Mouse (Mus musculus) forebrain, embryonic 12.5 days (tissue): ENCODE data around the gene Mob3a. TPM values are rescaled to one million over a fixed set of nuclear protein-coding genes. Genes with fewer than 3 reads are reported as not detected.

Experiments
- ATAC-seq: fragments of 200-750 bp; cut with Nextera tagmentation; 2 replicates; pipeline ENCODE4 v1.8.0; 2017; ENCODE audit warnings: moderate TSS enrichment; ENCODE audit not compliant: low FRiP score
- H3K27ac ChIP-seq: fragments of 300-500 bp; sonication (generic); 2 replicates; pipeline ENCODE4 v1.5.1; 2016; ENCODE audit warnings: mild to moderate bottlenecking
- H3K27me3 ChIP-seq: fragments of 300-500 bp; sonication (generic); 2 replicates; pipeline ENCODE4 v1.6.1; 2016; ENCODE audit warnings: mild to moderate bottlenecking
- H3K36me3 ChIP-seq: fragments of 300-500 bp; sonication (generic); replicated peaks from 2 replicates; pipeline ENCODE4 v1.6.1; 2016; ENCODE audit warnings: mild to moderate bottlenecking
- H3K4me1 ChIP-seq: fragments of 300-500 bp; sonication (generic); 2 replicates; pipeline ENCODE4 v1.6.1; 2016
- H3K4me2 ChIP-seq: fragments of 300-500 bp; sonication (generic); 2 replicates; pipeline ENCODE4 v1.6.1; 2016; ENCODE audit warnings: mild to moderate bottlenecking, moderate library complexity
- H3K4me3 ChIP-seq: fragments of 300-500 bp; sonication (generic); replicated peaks from 2 replicates; pipeline ENCODE4 v1.5.1; 2016; ENCODE audit warnings: mild to moderate bottlenecking
- H3K9ac ChIP-seq: fragments of 300-500 bp; sonication (generic); 2 replicates; pipeline ENCODE4 v1.6.1; 2016; ENCODE audit warnings: mild to moderate bottlenecking
- H3K9me3 ChIP-seq: fragments of 300-500 bp; sonication (generic); 2 replicates; pipeline ENCODE4 v1.6.1; 2016
- WGBS: fragments of 180-500 bp; shearing (Covaris S2); methylation state at CpG from one replicate; pipeline ENCODE4 v1.1.7; 2016; 5-methylcytosine and 5-hydroxymethylcytosine counted together
- polyA plus RNA-seq: library from polyadenylated mRNA; unstranded; fragments of >200 nt; fragmentation: Nextera tagmentation; extraction: Ambion mirVana; gene quantifications from 2 replicates; pipeline ENCODE4 v1.2.1, GENCODE M21; 2016

Mob3a gene
- polyA plus RNA-seq, 1 experiment from 2014 or later: 54.1 TPM

DNA sequence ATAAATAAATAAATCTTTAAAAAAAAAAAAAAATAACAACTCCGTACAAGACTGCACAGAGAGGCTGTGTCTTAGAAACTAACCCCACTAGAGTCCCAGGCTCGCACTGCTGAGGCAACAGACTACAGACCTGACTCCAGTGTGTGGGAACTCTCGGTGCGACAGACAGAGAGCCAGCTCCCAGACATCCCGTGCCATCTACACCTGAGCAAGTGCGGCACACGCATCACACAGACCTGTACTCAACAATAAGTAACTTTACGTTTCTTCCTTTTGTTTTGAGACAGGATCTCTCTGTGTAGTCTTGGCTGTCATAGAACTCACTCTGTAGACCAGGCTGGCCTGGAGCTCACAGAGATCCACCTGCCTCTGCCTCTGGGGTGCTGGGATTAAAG is 4.4 kb downstream of the Mob3a start:
- ATAC-seq: no peak
- 92% methylated on average over 8 of the region's 8 CpGs for WGBS
- no peak overlapping the region for H3K9ac ChIP-seq
- H3K27ac ChIP-seq: no peak overlapping the region
- H3K4me1 ChIP-seq: peaks cover 23% of the 10 kb centered on the region
- H3K9me3 ChIP-seq: no peaks in the 10 kb centered on the region
- H3K4me2 ChIP-seq: no peak overlapping the region
- H3K36me3 ChIP-seq: peaks cover 24% of the 10 kb centered on the region
- no peak overlapping the region for H3K4me3 ChIP-seq
- no peaks in the 10 kb centered on the region for H3K27me3 ChIP-seq

DNA sequence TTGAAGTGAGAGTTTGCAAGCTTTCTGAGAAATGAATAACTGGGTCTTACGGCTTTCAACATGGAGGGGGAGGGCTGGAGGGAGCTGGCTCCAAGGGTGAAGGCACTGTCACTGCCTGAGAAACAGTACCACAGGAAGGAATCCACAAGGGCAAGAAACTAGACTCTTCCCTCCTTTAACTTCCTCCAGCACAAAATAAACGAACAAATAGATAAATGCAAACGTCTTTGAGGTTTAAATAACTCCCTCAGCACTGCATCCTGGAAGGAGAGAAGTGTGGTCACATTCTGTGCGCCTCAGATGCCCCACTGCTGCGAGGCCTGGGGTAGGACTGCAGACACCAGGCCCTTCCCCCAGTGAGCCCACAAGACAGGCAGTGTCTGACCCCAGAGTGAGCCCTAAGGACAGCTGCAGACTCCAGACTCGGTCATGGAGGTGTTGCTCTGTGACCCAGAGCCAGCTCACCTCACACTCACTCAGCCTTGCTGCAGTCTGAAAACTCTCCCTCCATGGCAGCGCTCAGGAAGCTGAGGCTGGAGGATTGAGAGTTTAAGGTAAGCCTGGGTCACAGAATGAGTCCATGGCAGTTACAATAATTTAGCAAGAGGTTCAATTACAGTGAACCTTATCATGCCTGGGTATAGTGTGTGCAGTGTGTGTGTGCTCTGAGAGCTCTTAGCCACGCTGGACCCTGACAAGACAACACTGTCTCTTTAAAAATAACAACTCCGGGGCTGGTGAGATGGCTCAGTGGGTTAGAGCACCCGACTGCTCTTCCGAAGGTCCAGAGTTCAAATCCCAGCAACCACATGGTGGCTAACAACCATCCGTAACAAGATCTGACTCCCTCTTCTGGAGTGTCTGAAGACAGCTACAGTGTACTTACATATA is 5.0 kb downstream of the Mob3a start:
- ATAC-seq: no peak
- Histone ChIP-seq H3K27ac (no peak overlapping the region), H3K27me3 (no peaks in the 10 kb centered on the region), H3K9ac (no peak overlapping the region), H3K36me3 (peaks cover 26% of the 10 kb centered on the region), H3K9me3 (no peaks in the 10 kb centered on the region), H3K4me1 (peaks cover 23% of the 10 kb centered on the region), H3K4me2 (no peak overlapping the region), H3K4me3 (no peak overlapping the region)
- WGBS: 75% methylated on average over 12 of the region's 12 CpGs

DNA sequence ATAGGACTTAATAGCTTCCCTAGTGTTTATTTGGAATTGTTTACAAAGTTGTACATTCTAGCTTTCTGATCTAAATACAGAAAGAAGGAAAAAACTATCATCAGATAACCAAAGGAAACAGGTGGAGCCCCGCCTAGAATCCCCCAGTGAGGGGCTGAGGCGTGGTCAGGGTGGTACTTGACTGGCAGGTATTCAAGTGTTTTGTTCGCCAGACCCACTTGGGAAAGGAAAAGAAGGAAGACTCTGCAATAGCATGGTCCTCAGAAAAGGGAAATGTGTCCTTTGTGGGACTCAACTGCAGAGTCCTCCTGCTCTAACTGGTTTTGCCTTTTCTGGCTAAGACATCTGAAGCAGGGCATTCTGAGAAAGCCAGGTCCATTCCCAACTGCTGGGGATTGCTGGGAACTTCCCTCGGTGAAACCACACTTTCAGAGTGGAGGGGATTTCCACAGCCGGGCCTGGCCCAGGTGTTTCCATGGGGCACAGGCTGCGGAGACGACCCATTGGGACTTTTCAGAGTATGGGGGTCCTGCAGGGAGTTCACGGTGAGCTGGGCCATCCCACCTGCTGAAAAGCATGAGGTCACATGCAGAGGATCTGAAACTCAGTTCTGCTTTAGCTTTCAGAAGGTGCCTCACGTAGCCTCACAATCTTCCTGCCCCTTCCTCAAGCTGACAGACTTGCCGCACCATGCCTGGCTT is 5.8 kb downstream of the Mob3a start:
- no peak overlapping the region for H3K4me2 ChIP-seq
- H3K27me3 ChIP-seq: no peaks in the 10 kb centered on the region
- 77% methylated on average over 10 of the region's 10 CpGs for WGBS
- peaks cover 34% of the 10 kb centered on the region for H3K36me3 ChIP-seq
- no peak overlapping the region for H3K4me3 ChIP-seq
- no peak for ATAC-seq
- no peak overlapping the region for H3K9ac ChIP-seq
- peaks cover 18% of the 10 kb centered on the region for H3K4me1 ChIP-seq
- no peak overlapping the region for H3K27ac ChIP-seq
- H3K9me3 ChIP-seq: no peaks in the 10 kb centered on the region

DNA sequence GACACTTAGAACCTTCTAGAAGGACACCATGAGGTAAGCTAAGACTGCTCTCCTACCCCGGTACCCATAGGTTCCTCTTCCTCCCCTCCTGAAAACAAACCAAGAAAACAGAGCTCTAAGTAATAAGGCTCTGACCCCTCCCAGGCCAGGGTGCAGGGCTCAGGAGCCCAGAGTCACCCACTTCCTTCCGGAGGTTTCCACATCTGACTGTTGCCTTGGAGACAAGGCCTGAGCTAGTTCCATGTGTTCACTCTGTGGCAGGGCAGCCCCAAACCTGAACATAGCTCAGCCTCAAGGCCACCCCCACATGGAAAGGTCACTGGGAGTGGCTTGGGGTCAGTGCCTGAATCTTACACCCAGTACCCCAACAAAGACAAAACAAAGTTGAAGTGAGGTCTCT is 6.6 kb downstream of the Mob3a start:
- ATAC-seq: no peak
- Histone ChIP-seq H3K27me3 (no peaks in the 10 kb centered on the region), H3K4me2 (no peak overlapping the region), H3K4me3 (no peak overlapping the region), H3K36me3 (peaks cover 41% of the 10 kb centered on the region), H3K9me3 (no peaks in the 10 kb centered on the region), H3K4me1 (peaks cover 11% of the 10 kb centered on the region), H3K27ac (no peak overlapping the region), H3K9ac (no peak overlapping the region)
- 86% methylated on average over 2 of the region's 2 CpGs for WGBS

DNA sequence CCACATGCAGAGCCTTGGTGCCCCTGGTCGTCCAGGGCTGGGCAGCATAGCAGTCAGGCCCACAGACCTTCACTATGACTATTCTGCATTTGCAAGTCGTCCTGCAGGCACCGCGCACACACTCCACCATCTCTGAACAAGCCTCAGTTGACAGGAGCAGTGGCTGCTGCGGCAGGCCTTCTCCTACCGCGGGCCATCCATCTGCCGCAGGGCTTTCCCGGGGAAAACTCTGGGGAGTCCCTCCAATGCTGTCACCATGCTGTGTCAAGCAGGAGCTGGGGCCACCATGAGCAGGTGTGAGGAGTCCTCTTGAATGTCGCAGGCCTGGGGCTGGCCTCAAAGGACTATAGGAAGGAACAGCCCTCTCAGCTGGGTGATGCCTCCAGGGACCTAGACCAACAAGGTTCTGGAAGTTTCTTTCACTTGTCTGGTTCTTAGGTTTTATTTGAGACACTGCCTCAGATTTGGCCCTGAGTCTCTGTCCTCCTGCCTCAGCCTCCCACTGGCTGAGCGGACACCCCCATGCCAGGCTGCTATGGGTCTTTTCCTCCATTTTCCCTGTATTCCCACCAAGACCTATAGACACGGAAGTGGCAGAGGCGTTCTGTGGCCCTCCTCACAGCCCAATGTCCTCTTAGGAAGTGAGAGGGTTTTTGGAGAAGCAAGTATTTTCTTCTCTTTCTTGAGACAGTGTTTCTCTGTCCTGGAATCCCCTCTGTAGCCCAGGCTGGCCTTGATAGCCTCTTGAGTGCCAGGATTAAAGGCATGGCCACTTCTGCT is 7.4 kb downstream of the Mob3a start:
- Histone ChIP-seq H3K4me3 (no peak overlapping the region), H3K27me3 (no peaks in the 10 kb centered on the region), H3K4me2 (no peak overlapping the region), H3K9me3 (no peaks in the 10 kb centered on the region), H3K36me3 (peaks cover 50% of the 10 kb centered on the region), H3K27ac (no peak overlapping the region), H3K9ac (no peak overlapping the region), H3K4me1 (0 out of 2 replicates have a peak, but pooled peaks cover 6% of the 10 kb centered on the region)
- no peak for ATAC-seq
- WGBS: 89% methylated on average over 13 of the region's 13 CpGs

DNA sequence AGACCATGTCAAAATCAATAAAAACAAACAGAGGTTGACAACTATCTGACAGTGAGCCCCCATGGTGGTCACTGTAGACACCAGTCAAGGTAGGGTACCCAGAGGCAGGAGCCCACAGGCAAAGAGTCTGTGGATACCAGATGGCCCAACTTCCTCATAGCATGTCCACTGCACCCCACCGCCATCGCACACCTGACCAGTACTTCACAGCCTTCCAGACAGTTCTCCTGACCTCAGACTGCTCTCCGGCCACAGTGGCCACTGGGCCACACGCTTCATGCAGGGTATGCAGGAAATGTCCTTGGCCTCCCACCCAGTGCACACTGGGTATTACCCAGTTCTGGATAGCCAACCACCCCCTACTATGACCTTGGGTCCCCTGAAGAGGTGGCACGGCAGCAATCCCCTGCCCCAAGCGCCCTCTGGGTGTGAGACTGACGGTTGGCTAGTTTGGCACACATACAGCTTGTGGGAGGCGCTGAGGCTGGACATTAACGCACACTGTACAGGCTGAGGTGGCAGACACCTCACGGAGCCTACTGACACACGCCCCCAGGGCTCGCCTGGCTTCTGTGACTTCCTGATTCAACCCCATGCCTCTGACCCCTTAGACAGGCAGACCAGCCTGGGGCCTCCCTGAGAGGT is 8.3 kb downstream of the Mob3a start:
- WGBS: 93% methylated on average over 12 of the region's 12 CpGs
- H3K9me3 ChIP-seq: no peaks in the 10 kb centered on the region
- ATAC-seq: no peak
- no peak overlapping the region for H3K4me2 ChIP-seq
- 0 out of 2 replicates have a peak, but pooled peaks cover 6% of the 10 kb centered on the region for H3K4me1 ChIP-seq
- H3K27me3 ChIP-seq: no peaks in the 10 kb centered on the region
- no peak overlapping the region for H3K9ac ChIP-seq
- no peak overlapping the region for H3K4me3 ChIP-seq
- H3K27ac ChIP-seq: no peak overlapping the region
- peaks cover 54% of the 10 kb centered on the region for H3K36me3 ChIP-seq

DNA sequence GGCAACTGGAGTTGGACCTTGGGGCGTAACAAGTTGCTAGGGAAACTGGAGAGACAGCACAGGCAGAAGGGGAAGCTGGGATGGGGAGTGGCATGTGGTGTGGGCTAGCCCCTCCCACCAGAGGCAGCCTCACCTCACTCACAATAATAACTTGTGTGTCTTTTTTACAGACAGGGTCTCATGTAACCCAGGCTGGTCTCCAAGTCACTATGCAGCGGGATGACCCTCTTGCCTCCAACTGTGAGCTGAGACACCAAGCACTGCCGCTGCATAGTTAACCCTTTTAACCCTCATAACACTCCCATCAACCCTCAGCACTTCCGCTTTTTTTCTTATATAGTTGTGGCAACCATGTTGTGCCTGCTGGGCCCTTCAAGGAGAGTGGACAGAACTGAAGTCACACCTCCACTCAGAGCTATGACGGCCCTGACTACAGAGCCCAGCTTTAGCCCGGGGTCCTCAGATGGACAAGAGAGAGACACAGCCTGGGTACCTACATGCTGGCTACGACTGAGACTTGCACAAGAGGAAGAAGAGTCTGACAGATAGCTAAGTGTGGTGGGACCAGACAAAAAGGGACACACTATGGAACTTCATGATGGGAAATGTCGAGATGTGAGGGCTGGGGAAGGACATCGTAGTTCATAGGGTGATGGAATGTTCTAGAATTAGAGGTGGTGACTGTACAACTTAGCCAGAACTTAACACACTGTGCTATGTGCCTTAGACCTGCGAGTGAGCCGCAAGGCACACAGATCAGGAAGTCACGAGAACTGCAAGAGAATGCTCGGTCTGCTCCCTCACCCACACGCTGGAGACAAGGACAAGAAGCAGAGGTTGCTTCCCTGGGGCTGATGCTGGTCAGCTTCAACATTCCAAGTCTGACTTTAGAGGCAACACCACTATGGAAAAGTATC is 9.3 kb downstream of the Mob3a start:
- no peaks in the 10 kb centered on the region for H3K27me3 ChIP-seq
- ATAC-seq: no peak
- H3K4me3 ChIP-seq: no peak overlapping the region
- H3K4me2 ChIP-seq: no peak overlapping the region
- peaks cover 60% of the 10 kb centered on the region for H3K36me3 ChIP-seq
- no peak overlapping the region for H3K27ac ChIP-seq
- no peak overlapping the region for H3K9ac ChIP-seq
- WGBS: 87% methylated on average over 14 of the region's 14 CpGs
- H3K9me3 ChIP-seq: no peaks in the 10 kb centered on the region
- 0 out of 2 replicates have a peak, but pooled peaks cover 6% of the 10 kb centered on the region for H3K4me1 ChIP-seq

DNA sequence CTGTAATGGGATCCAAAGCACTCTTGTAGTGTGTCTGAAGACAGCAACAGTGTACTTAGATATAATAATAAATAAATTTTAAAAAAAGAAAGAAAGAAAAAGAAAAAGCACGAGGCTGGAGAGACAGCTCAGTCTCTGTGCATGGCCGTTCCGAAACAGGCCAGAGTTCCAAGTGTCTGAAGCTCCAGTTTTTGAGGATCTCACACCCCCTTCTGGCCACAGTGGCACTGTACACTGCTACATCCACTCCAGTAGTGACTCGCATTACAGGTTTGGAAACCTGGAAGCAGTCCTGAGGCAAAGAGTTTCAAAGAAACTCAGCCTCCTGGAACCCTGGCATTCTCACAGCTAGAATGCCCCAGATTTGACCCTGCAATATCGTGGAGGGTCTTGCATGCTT is 13.9 kb downstream of the Mob3a start:
- Histone ChIP-seq H3K4me3 (no peak overlapping the region), H3K4me1 (no peaks in the 10 kb centered on the region), H3K27ac (no peak overlapping the region), H3K4me2 (no peak overlapping the region), H3K9ac (no peak overlapping the region), H3K9me3 (no peaks in the 10 kb centered on the region), H3K36me3 (peaks cover 82% of the 10 kb centered on the region), H3K27me3 (no peaks in the 10 kb centered on the region)
- ATAC-seq: no peak
- WGBS: 47% methylated on average over 5 of the region's 5 CpGs

DNA sequence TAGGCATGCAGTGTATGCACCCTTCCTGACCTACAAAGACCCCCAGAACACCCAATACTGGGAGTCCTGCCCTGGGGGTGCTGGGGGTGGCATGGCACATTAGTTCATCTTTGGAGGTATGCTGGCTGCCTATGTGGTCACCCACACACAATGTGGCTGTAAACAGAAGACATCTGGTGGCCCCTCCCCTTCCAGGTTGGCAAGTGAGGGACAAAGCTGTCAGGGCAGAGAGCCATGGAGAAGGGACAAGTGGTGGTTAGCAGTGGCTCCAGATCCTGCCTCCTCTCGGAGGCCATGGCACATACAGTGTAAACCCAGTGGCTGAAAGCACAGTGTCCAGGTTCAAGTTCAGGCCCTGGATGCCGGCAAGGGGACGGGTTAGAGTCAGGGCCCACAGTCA is 15.2 kb downstream of the Mob3a start:
- Histone ChIP-seq H3K27ac (no peak overlapping the region), H3K4me3 (no peak overlapping the region), H3K4me1 (no peaks in the 10 kb centered on the region), H3K36me3 (peaks cover 79% of the 10 kb centered on the region), H3K9ac (no peak overlapping the region), H3K4me2 (no peak overlapping the region), H3K9me3 (no peaks in the 10 kb centered on the region), H3K27me3 (no peaks in the 10 kb centered on the region)
- no peak for ATAC-seq
- WGBS: 90% methylated on average over 3 of the region's 3 CpGs

DNA sequence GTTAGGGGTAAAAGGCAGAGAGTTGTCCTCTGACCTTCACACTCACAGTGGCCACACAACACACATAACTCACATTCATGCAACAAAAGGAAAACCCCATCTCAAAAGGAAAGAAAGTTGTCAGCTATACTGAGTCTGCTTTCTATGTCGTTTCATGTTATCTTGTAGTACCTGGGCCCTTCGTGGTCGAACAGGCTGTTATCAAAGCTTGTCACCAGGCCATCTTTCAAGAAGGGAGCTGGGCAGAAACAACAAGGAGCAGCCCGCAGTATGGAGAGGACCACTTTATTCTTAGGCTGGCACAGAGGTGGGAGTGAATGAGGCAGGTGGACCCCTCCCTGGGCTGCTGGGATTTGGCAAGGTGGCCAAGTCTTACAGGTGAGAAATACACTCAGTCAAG is 16.8 kb downstream of the Mob3a start:
- no peak for ATAC-seq
- Histone ChIP-seq H3K4me2 (no peak overlapping the region), H3K9me3 (no peaks in the 10 kb centered on the region), H3K4me1 (0 out of 2 replicates have a peak, but pooled peaks cover 2% of the 10 kb centered on the region), H3K4me3 (no peak overlapping the region), H3K27me3 (no peaks in the 10 kb centered on the region), H3K9ac (no peak overlapping the region), H3K36me3 (peaks cover 63% of the 10 kb centered on the region), H3K27ac (no peak overlapping the region)
- 92% methylated on average over 4 of the region's 4 CpGs for WGBS

DNA sequence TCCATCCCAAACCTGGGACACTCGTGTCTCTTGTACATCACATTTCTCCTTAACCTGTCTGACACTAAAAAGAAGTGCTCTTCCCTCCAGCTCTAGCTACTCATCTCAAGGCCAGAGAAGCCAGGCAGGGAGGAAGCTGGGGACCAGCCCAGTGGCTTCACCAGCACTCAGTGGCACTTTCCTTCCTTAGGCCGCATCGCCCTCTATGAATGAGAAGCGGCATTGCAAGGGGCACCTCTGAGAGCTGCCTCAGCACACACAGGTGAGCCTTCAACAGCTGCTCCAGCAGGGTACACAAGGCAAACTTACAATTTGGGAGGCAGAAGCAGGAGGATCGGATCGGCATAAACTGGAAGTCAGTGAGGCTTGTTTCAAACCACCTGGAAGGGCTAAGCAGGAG is 17.6 kb downstream of the Mob3a start:
- Histone ChIP-seq H3K36me3 (peaks cover 55% of the 10 kb centered on the region), H3K4me1 (peaks cover 9% of the 10 kb centered on the region), H3K9ac (no peak overlapping the region), H3K27ac (no peak overlapping the region), H3K4me2 (no peak overlapping the region), H3K9me3 (no peaks in the 10 kb centered on the region), H3K27me3 (no peaks in the 10 kb centered on the region), H3K4me3 (no peak overlapping the region)
- ATAC-seq: no peak
- 58% methylated on average over 6 of the region's 6 CpGs for WGBS
